Mouse (Mus musculus) lung, postnatal 0 days (tissue): Measurements from ENCODE around the gene Hcrtr1.
A peak's percentile ranks its signal among the peaks of the same experiment; 100 is the strongest.

ENCODE experiments used
- CTCF ChIP-seq: IDR thresholded peaks from 2 replicates; pipeline ENCODE4 v1.5.1; 2016; ENCODE audit warnings: antibody characterized with exemption, mild to moderate bottlenecking
- EP300 ChIP-seq: IDR thresholded peaks from 2 replicates; pipeline ENCODE4 v1.6.1; 2016; ENCODE audit warnings: antibody characterized with exemption, mild to moderate bottlenecking, control low read depth

- TF ChIP-seq CTCF, result no peak
- TF ChIP-seq EP300, result peak; percentile 94
Measured at GRCm38 (mm10) chr4:130181886-130182285, 42.7 kb upstream of the Hcrtr1 start.
